Mouse (Mus musculus): Measurements from ENCODE around the gene Ubqln1. TPM values are rescaled to one million over a fixed set of nuclear protein-coding genes. Genes with fewer than 3 reads are reported as not detected.

Ubqln1 gene
- polyA plus RNA-seq, 1 experiment from 2014 or later: 95.5 TPM

DNA sequence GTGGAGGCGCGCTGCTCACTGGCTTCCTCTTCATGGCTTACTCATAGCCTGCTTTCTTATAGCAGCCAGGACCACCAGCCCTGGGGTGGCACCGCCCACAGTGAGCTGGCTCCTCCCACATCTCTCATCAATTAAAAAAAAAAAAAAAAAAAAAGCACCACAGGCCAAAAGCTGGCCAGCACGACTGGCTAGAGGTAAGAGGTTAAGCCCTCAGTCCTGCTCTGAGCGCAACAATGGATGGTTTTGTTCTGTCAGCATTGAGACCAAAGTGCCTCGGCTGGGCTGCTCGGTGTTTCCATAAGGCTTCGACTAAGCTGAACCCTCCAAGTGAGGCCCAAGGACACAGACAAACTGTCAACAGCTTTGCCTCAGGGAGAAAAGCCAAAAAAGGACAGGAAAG lies 10.2 kb upstream of the Ubqln1 start:
- Histone ChIP-seq H3K27me3 (replicated peaks; ENCODE audit: control insufficient read depth, insufficient read depth, low read length) (no peaks in the 10 kb centered on the region; the same call in 1 of the 2 replicates), H3K36me3 (ENCODE audit: control insufficient read depth, insufficient read depth, low read length) (no peaks in the 10 kb centered on the region), H3K27ac (ENCODE audit: low read depth, low read length) (no peak overlapping the region), H3K9ac (ENCODE audit: low read depth, low read length) (no peak overlapping the region), H3K4me2 (no peak overlapping the region), H3K4me1 (replicated peaks; ENCODE audit: control insufficient read depth, insufficient read depth, low read length) (no peaks in the 10 kb centered on the region), H3K9me3 (ENCODE audit: control insufficient read depth, low read length) (no peaks in the 10 kb centered on the region), H3K4me3 (ENCODE audit: low read depth, low read length) (no peak overlapping the region)
- WGBS: 79% methylated on average over 8 of the region's 8 CpGs
- ATAC-seq (replicated peaks; ENCODE audit: low FRiP score): no peak
- DNase-seq (ENCODE audit: low spot score): no peak

DNA sequence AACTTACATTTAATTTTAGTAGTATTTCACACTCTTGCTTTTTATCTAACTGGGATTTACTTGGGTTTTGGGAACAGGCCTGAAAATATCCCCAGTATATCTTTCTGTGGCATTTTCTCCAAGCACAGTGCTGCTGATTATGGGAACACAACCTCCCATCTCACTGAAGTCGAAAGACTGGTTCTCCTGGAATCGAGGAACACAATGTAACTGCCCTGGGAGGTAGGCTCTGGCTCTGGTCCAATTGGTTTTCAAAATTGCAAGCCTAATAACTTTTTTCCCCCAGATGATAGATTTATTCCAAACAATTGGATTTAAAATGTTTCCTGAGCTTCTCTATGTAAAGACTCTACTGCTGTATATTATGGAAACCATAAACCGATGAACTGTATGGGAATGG lies 4.8 kb upstream of the Ubqln1 start:
- 78% methylated on average over 3 of the region's 3 CpGs for WGBS
- no peak overlapping the region for H3K27ac ChIP-seq (ENCODE audit: low read depth, low read length)
- H3K9me3 ChIP-seq (ENCODE audit: control insufficient read depth, low read length): no peaks in the 10 kb centered on the region
- no peak overlapping the region for H3K9ac ChIP-seq (ENCODE audit: low read depth, low read length)
- ATAC-seq (replicated peaks; ENCODE audit: low FRiP score): no peak
- H3K4me3 ChIP-seq (ENCODE audit: low read depth, low read length): no peak overlapping the region
- no peaks in the 10 kb centered on the region for H3K36me3 ChIP-seq (ENCODE audit: control insufficient read depth, insufficient read depth, low read length)
- no peaks in the 10 kb centered on the region for H3K27me3 ChIP-seq (replicated peaks; ENCODE audit: control insufficient read depth, insufficient read depth, low read length)
- H3K4me1 ChIP-seq (replicated peaks; ENCODE audit: control insufficient read depth, insufficient read depth, low read length): peaks cover 6% of the 10 kb centered on the region; the same call in 1 of the 2 replicates
- no peak overlapping the region for H3K4me2 ChIP-seq
- DNase-seq (ENCODE audit: low spot score): no peak

DNA sequence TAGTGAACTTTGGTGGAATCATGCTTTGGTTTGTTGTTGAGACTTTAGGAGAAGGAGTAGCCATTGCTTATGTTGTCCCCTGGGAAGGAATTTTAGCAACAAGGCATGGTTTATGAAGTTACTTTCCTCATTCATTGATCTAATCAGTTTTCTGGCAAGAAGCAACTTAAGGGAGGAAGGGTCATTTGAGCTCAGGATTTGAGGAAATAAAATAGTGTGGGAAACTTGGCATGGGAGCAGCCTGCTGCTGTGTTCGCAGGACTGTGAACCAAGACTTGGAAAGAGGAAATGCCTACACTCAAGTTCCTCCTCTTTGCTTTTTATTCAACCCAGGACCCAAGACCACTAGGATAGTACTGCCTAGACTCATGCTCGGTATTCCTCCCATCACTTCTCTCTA lies 2.1 kb upstream of the Ubqln1 start:
- Histone ChIP-seq H3K4me3 (ENCODE audit: low read depth, low read length) (no peak overlapping the region), H3K4me1 (replicated peaks; ENCODE audit: control insufficient read depth, insufficient read depth, low read length) (peaks cover 20% of the 10 kb centered on the region), H3K27me3 (replicated peaks; ENCODE audit: control insufficient read depth, insufficient read depth, low read length) (no peaks in the 10 kb centered on the region), H3K9me3 (ENCODE audit: control insufficient read depth, low read length) (no peaks in the 10 kb centered on the region), H3K9ac (ENCODE audit: low read depth, low read length) (no peak overlapping the region), H3K27ac (ENCODE audit: low read depth, low read length) (no peak overlapping the region), H3K36me3 (ENCODE audit: control insufficient read depth, insufficient read depth, low read length) (no peaks in the 10 kb centered on the region), H3K4me2 (no peak overlapping the region)
- DNase-seq (ENCODE audit: low spot score) (no peak), ATAC-seq (replicated peaks; ENCODE audit: low FRiP score) (no peak)
- 76% methylated on average over 2 of the region's 2 CpGs for WGBS

DNA sequence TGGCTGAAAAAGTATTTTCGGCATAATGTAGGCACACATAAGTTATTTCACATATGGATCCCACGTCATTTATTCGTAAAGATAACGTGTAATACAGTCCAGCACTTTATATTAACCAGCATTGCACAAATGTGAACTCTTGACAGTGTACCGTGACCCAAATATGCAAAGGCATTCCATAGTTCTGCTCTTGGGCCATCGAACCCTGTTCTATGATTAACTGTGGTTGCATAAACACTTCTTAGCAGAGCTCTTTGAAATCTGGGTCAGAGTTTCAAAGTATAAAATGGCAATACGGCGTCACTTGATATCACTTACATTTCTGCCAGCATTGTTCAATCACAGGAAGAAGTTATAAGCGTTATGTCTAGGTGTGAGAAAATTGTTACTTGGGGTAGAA lies 942 bp upstream of the Ubqln1 start:
- H3K27ac ChIP-seq (ENCODE audit: low read depth, low read length): no peak overlapping the region
- DNase-seq (ENCODE audit: low spot score) (no peak), ATAC-seq (replicated peaks; ENCODE audit: low FRiP score) (no peak)
- peaks cover 20% of the 10 kb centered on the region for H3K4me1 ChIP-seq (replicated peaks; ENCODE audit: control insufficient read depth, insufficient read depth, low read length)
- H3K4me3 ChIP-seq (ENCODE audit: low read depth, low read length): peak overlapping the region; percentile 99
- H3K36me3 ChIP-seq (ENCODE audit: control insufficient read depth, insufficient read depth, low read length): no peaks in the 10 kb centered on the region
- no peaks in the 10 kb centered on the region for H3K27me3 ChIP-seq (replicated peaks; ENCODE audit: control insufficient read depth, insufficient read depth, low read length)
- 85% methylated on average over 9 of the region's 9 CpGs for WGBS
- peak overlapping the region; percentile 85 for H3K4me2 ChIP-seq
- H3K9me3 ChIP-seq (ENCODE audit: control insufficient read depth, low read length): no peaks in the 10 kb centered on the region
- H3K9ac ChIP-seq (ENCODE audit: low read depth, low read length): peak overlapping the region; percentile 98

DNA sequence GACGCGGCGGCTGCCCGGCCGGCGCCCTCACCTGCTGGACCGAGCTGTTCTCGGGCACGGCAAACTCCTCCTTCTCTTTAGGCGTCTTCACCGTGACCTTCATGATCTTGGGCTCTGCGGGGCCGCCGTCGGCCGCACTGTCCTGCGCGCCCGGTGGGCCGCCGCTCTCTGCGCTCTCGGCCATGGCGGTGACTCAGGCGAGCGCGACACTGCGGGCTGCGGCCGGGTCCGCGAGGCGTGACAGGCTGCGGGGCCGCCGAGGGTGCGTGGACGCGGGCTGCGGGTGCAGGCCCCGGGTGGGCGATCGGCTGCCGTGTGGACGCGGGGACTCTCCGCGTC lies 231 bp downstream of the Ubqln1 start:
- WGBS: under 1% methylated on average over 48 of the region's 48 CpGs

DNA sequence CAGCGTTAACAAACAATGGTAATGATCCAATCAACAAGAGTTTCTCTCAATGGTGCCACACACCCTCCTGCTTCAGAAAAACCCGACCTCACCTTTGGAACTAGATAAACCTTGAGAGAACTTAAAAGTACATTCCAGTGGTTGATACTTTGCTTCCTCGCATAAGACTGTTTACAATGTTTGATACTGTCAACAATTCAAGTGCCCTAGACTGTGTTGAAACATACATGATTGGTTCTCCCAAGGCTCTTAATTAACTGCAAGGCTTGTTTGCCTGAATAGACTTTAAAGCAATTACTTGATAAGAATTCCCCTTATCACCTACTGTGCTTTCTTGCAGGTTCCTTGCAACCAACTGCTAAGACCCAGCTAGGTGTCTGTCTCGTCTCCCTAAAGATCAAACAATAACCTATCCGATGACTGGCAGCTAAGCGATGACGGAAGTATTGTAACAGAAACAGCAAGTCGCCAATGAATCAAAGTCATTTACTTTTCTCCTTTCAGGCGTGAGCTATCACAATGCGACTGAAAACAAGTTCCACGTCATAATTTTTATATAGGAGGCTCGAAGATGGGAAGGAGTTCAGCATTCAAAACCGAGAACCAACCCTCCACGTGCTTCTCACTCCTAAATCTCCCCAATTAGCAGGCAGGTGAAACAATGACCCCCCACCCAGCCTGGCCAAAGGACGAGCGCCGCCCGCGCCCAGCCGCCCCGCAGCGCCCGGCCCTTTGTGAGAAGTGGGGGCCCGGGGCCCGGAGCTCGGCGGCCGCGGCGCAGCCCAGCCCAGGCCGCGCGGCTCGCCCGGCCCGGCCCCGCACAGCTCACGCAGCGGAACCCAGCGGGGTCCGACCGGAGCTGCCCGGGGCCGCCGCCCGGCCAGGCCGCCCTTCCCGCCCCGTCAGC lies 854 bp downstream of the Ubqln1 start:
- no peak for DNase-seq (ENCODE audit: low spot score)
- H3K36me3 ChIP-seq (ENCODE audit: control insufficient read depth, insufficient read depth, low read length): no peaks in the 10 kb centered on the region
- peak overlapping the region; percentile 89 for H3K27ac ChIP-seq (ENCODE audit: low read depth, low read length)
- peak; percentile 53 for ATAC-seq (replicated peaks; ENCODE audit: low FRiP score)
- H3K27me3 ChIP-seq (replicated peaks; ENCODE audit: control insufficient read depth, insufficient read depth, low read length): no peaks in the 10 kb centered on the region
- WGBS: 1% methylated on average over 44 of the region's 49 CpGs
- H3K4me2 ChIP-seq: peak overlapping the region; percentile 85
- peaks cover 20% of the 10 kb centered on the region for H3K4me1 ChIP-seq (replicated peaks; ENCODE audit: control insufficient read depth, insufficient read depth, low read length)
- peak overlapping the region; percentile 99 for H3K4me3 ChIP-seq (ENCODE audit: low read depth, low read length)
- no peaks in the 10 kb centered on the region for H3K9me3 ChIP-seq (ENCODE audit: control insufficient read depth, low read length)
- H3K9ac ChIP-seq (ENCODE audit: low read depth, low read length): peak overlapping the region; percentile 98

More for the DNA sequence above, 231 bp downstream of the Ubqln1 start:
- Histone ChIP-seq H3K9me3 (ENCODE audit: control insufficient read depth, low read length) (no peaks in the 10 kb centered on the region), H3K36me3 (ENCODE audit: control insufficient read depth, insufficient read depth, low read length) (no peaks in the 10 kb centered on the region), H3K9ac (ENCODE audit: low read depth, low read length) (peak overlapping the region; percentile 98), H3K27ac (ENCODE audit: low read depth, low read length) (peak overlapping the region; percentile 89), H3K4me1 (replicated peaks; ENCODE audit: control insufficient read depth, insufficient read depth, low read length) (peaks cover 20% of the 10 kb centered on the region), H3K4me3 (ENCODE audit: low read depth, low read length) (peak overlapping the region; percentile 99), H3K27me3 (replicated peaks; ENCODE audit: control insufficient read depth, insufficient read depth, low read length) (no peaks in the 10 kb centered on the region), H3K4me2 (peak overlapping the region; percentile 85)
- DNase-seq (ENCODE audit: low spot score) (no peak), ATAC-seq (replicated peaks; ENCODE audit: low FRiP score) (peak; percentile 72)

DNA sequence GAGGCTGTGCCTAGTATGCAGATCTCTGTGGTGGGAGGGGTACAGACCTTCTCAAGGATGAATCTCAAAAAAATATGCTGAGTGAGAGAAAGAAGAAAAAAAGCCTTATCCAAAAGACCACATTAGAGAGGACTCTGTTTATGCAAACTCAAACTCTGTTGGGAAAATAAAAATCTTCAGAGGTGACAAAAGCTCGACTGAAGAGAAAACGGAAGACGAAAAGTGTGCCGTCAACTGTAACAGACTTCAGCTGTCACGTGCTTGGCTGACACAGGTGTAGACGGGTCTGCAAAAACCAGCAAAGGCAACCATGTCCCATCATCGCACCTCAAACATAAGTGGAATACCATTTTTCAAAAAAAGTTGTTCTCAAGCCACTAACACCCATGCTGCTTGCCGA lies 1.7 kb downstream of the Ubqln1 start:
- Histone ChIP-seq H3K4me3 (ENCODE audit: low read depth, low read length) (peak overlapping the region; percentile 99), H3K4me1 (replicated peaks; ENCODE audit: control insufficient read depth, insufficient read depth, low read length) (peaks cover 20% of the 10 kb centered on the region), H3K4me2 (peak overlapping the region; percentile 85), H3K27ac (ENCODE audit: low read depth, low read length) (no peak overlapping the region), H3K9me3 (ENCODE audit: control insufficient read depth, low read length) (no peaks in the 10 kb centered on the region), H3K27me3 (replicated peaks; ENCODE audit: control insufficient read depth, insufficient read depth, low read length) (no peaks in the 10 kb centered on the region), H3K9ac (ENCODE audit: low read depth, low read length) (no peak overlapping the region), H3K36me3 (ENCODE audit: control insufficient read depth, insufficient read depth, low read length) (no peaks in the 10 kb centered on the region)
- no peak for DNase-seq (ENCODE audit: low spot score)
- 70% methylated on average over 8 of the region's 8 CpGs for WGBS
- no peak for ATAC-seq (replicated peaks; ENCODE audit: low FRiP score)

DNA sequence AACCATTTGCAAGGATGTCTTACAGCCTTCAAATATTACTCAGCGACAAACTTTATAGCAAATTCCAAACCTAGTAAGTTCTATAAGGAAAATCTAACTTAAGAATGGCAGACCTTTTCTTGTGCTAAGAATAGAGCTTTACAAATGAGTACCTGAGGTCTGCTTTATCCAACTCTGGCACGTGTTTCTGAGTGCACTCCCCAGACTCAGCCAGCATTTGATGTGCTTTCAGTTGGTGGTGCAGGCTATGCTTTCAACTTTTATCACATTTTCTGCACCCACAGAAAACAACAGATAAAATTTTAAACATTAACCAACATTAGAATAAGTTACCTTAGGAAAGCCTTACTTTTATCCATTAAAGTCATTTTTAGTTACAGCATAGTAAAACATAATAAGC lies 2.9 kb downstream of the Ubqln1 start:
- DNase-seq (ENCODE audit: low spot score): no peak
- WGBS: 82% methylated on average over 2 of the region's 2 CpGs
- no peaks in the 10 kb centered on the region for H3K27me3 ChIP-seq (replicated peaks; ENCODE audit: control insufficient read depth, insufficient read depth, low read length)
- H3K4me2 ChIP-seq: no peak overlapping the region
- no peak for ATAC-seq (replicated peaks; ENCODE audit: low FRiP score)
- H3K36me3 ChIP-seq (ENCODE audit: control insufficient read depth, insufficient read depth, low read length): no peaks in the 10 kb centered on the region
- H3K4me1 ChIP-seq (replicated peaks; ENCODE audit: control insufficient read depth, insufficient read depth, low read length): peaks cover 20% of the 10 kb centered on the region
- H3K4me3 ChIP-seq (ENCODE audit: low read depth, low read length): no peak overlapping the region
- H3K27ac ChIP-seq (ENCODE audit: low read depth, low read length): no peak overlapping the region
- H3K9me3 ChIP-seq (ENCODE audit: control insufficient read depth, low read length): no peaks in the 10 kb centered on the region
- H3K9ac ChIP-seq (ENCODE audit: low read depth, low read length): no peak overlapping the region

DNA sequence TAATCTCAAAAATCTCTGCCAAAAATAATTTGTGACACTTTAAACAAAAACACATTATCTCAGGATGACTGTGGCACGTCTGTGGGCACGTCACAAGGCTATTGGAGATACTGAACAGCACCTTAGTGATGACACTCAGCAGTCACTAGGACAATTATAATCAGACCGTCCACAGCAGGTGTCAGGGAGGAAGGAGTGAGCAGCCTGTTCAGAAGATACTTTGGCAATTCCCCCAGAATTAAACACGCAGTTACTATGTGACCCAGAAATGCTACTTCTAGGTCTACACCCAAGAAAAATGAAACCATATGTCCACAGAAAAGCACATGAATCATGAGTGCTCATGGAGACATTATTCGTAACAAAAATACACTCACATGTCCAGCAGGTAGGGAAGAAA lies 5.0 kb downstream of the Ubqln1 start:
- no peaks in the 10 kb centered on the region for H3K27me3 ChIP-seq (replicated peaks; ENCODE audit: control insufficient read depth, insufficient read depth, low read length)

More for the DNA sequence above, 5.0 kb downstream of the Ubqln1 start:
- Histone ChIP-seq H3K4me3 (ENCODE audit: low read depth, low read length) (no peak overlapping the region), H3K4me1 (replicated peaks; ENCODE audit: control insufficient read depth, insufficient read depth, low read length) (peaks cover 14% of the 10 kb centered on the region), H3K9ac (ENCODE audit: low read depth, low read length) (no peak overlapping the region), H3K36me3 (ENCODE audit: control insufficient read depth, insufficient read depth, low read length) (no peaks in the 10 kb centered on the region), H3K4me2 (no peak overlapping the region), H3K27ac (ENCODE audit: low read depth, low read length) (no peak overlapping the region), H3K9me3 (ENCODE audit: control insufficient read depth, low read length) (no peaks in the 10 kb centered on the region)
- WGBS: 79% methylated on average over 5 of the region's 5 CpGs
- ATAC-seq (replicated peaks; ENCODE audit: low FRiP score) (no peak), DNase-seq (ENCODE audit: low spot score) (no peak)
